Mouse (Mus musculus) small intestine, adult 2 months (tissue): ENCODE results near the gene Zfp950.

Experiments
- CTCF ChIP-seq: fragments of 200-500 bp; IDR thresholded peaks from 2 replicates; pipeline ENCODE4 v1.5.1; 2012; ENCODE audit warnings: low read depth, mild to moderate bottlenecking, control low read depth, inconsistent platforms, low read length, moderate library complexity, mixed read lengths; ENCODE audit not compliant: insufficient replicate concordance, insufficient read length; ENCODE audit errors: extremely low read depth
- POLR2A ChIP-seq: fragments of 200-500 bp; IDR thresholded peaks from 2 replicates; pipeline ENCODE4 v1.6.1; 2012; ENCODE audit warnings: low read depth, mild to moderate bottlenecking, control low read depth, inconsistent platforms, low read length, moderate library complexity

DNA sequence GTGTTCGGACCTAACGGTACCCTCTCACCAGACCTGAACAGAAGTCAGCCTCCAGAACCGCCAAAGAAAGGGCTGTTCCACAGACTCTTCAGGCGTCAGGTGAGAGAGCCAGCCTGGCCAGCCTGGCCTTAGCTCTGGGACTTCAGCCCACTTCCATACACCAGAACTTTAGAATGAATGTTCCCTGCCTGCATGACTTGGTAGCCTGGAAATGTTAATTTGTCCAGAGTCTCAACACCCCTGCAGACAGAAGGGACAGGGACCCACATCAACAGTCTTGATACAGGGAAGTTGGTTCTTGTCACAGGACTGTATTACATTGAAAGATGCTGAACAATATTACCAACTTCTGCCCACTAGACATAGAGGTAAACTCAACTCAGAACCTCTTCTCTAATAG lies 50.1 kb downstream of the Zfp950 start:
- TF ChIP-seq CTCF (no peak), POLR2A (no peak)
